Mouse (Mus musculus): ENCODE measurements around the gene Adam12. TPM values are rescaled to one million over a fixed set of nuclear protein-coding genes. Genes with fewer than 3 reads are reported as not detected.

Adam12 gene
- total RNA-seq, 2 experiments from 2014 or later: 0.19 TPM; not detected in 1

DNA sequence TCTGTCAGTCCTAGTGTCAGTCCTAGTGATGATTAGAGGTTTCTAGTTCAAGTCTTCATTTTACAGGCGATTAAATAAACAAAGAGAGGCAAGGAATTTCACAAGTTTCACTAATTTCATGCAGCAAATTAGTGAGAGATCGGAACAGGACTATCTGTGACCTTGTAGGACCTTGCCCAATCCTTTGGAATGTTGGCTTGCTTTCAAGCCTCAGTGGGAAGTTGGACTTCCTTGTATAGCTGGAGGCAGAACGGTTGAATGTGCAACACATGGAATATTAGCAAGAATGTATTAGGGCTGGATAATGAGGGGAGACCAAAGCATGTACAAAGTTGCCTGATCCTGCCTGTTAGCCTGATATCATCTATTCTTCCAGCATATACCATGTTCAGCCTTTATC is 141.2 kb downstream of the Adam12 start:
- no peak for ATAC-seq (replicated peaks; ENCODE audit: low FRiP score, low TSS enrichment, poor library complexity, severe bottlenecking)

DNA sequence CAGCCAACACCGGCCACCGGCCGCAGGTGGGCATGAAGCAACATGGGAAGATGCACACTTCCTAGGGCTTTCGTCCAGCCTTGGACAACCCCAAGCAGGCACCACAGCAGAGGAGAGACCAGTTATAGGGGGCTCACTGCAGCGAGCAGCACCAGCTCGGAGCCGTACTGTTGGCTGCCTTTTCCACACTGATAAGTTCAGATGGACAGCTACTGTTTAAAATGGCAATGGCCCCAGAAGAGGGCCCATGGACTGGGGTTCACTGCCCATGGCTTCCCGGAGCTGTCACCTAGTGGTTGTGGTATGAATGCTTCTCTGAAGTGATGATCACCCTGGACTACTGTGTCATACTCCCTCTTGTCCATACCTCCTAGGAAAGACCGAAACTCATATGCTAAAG is 141.7 kb downstream of the Adam12 start:
- ATAC-seq (replicated peaks; ENCODE audit: low FRiP score, low TSS enrichment, poor library complexity, severe bottlenecking): no peak

DNA sequence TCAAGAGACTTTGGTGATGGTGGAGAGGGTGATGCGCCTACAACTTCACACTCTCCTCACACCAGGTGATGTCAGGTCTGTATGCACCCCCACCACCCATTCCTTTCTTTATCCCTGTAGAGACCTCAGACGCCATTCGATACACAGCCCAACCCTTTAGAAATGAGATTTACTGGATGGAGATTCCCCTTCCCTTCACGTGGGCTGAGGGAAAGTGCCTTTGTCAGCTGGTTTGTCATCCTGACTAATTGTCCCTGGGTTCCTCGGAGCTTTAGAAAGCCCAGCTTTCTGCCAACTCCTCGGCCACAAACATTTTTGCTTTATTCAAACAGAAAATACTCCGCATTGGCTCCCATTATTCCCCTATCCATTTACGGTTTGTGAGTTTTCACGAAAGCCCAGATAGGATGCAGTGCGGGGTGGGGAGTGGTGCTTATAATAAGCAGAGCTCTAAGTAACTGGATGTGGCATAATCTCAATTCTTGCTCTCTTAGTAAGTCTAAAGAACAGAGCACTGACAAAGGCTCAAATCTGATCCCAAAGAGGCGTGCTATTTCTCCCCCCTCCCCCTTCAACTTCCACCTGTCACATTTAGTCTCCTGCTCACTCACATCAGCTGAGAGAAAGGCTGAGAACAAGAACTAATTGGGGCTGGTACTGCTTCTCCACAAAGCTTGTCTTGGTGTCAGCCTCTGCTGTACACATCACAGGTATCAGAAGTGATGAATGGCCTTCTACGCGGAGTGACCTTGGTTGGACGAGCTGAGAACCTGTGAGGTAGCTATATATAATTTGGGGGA is 143.2 kb downstream of the Adam12 start:
- no peak for ATAC-seq (replicated peaks; ENCODE audit: low FRiP score, low TSS enrichment, poor library complexity, severe bottlenecking)

DNA sequence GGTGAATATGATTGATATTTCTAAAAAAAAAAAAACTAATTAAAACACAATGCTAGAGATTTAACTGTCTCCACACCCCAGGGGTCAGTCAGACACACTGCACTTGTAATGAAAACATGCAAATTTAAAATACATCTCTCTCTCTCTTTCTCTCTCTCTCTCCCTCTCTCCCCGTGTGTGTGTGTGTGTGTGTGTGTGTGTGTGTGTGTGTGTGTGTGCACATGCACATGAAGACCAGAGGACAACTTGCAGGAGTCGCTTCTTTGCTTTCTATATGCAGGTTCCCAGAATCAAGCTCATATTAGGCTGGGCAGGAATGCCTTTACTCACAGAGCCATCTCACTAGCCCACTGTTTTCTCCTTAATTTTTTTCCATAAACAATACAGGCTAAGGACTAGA is 146.6 kb downstream of the Adam12 start:
- ATAC-seq (replicated peaks; ENCODE audit: low FRiP score, low TSS enrichment, poor library complexity, severe bottlenecking): no peak

DNA sequence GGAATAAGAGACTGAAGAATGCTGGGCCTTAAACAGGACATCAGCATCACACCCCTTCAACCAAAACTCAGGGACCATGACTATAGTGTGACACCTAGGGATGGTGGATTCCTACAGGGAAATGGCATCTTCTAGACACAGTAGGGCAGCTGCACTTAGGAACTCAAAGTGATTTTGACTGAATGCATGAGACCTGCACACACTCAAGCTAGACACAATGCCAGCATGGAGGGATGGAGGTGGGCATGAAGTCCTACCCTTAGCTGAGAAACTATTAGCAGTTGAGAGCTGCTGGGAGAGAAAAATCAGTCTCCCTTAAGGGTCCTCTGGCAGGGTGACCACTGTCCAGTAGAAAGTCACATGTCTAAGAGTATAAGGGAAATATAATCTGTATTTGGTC is 147.0 kb downstream of the Adam12 start:
- ATAC-seq (replicated peaks; ENCODE audit: low FRiP score, low TSS enrichment, poor library complexity, severe bottlenecking): no peak

DNA sequence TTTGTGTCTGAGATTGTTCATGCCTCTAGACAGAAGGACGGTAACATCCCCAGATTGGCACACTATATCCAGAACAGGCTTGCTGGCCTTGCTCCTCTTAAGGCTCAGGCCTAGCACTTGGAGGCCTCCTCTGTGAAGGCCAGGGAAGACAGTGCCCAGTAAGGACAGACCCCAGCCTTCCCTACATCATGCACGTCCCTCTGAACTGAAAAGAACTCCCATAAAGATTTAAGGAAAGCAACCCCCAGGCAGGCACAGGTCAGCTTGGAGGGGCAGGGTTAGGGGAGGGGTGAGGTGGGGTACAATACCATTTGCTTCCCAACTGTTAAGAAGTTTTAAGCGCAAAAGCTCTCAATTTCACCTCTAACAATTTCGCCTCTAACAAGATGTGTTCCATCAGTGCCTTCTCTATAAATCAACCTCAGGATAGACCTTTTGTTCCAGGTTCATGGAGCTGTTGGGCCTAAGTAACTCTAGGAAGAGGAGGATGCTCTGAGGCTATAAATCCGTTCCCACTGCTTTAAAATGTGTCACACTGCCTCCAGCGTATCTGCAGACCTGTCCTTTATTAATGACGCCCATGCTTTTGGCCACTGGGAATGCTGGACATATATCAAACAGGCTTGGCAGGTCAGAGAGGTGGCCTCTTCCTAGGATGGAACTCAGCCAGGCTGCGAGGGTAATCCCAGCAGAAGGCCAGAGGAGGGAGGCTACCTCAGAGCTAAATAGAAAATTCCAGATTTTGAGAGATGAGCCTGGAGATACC is 150.5 kb downstream of the Adam12 start:
- ATAC-seq (replicated peaks; ENCODE audit: low FRiP score, low TSS enrichment, poor library complexity, severe bottlenecking): no peak

DNA sequence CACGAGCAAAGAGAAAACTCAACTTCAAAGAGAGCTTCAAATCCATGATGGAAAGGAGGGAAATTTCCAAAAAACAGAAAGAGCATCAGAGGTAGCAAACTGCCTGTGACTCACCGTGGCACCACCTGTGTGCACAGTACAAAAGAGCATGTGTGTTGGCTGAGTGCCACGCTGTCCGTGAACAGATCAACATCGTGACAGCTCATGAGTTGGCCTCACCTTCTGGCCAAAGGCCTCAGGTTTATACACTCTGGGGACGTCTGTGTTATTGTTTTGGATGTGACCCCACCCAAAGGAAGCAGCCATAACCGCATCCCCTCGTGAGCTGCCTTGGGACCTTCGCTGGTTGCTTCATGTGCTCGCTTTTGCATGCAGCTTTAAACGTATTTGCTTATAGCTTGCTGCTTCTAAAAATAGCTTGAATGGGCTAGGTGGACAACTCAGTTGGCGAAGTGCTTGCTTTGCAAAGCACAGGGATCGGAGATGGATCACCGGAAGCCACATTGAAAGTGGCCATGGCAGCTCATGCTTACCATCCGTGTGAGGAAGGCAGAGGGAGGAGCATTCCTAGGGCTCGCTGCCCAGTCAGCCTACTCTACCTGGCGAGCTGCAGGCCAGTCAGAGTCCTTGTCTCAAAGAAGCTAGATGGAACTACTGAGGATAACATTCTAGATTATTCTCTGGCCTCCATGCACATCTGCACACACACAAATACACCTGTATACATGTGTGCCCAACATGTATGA is 151.8 kb downstream of the Adam12 start:
- ATAC-seq (replicated peaks; ENCODE audit: low FRiP score, low TSS enrichment, poor library complexity, severe bottlenecking): no peak

DNA sequence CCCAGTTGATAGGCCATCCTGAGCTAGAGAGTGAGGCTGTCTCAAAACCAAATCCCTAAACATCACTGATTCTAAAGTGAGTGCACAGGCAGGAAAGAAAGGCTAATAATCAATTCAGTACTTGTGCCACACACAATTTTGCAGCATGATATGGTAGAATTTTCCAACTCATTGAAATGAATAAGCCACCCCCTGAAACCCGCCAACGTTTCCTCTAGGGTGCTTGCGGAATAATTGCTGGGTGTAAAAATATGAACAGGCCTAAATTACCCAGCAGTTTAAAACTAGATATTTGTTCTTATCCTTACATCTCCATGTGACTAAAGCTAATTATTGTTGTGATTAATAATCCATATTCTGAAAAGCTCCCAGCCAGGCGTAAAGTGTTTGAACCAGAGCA is 154.3 kb downstream of the Adam12 start:
- ATAC-seq (replicated peaks; ENCODE audit: low FRiP score, low TSS enrichment, poor library complexity, severe bottlenecking): no peak

DNA sequence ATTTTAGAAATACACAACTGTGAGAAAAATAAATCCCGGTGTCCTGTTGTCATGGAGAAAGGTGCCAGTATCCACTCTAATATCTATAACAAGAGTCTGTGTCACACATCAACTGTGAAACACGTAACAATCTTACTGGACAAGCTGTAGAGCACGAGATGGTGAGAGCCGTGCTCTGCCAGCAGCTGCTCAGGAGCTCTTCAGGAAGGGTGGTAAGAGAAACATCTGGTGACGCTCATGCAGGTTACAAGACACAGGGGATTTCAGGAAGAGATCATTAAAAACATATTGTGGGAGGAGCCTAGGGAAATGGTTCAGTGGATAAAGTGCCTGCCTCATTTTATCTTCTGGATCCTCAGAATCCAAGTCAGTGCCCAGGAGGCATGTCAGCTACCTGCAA is 158.9 kb downstream of the Adam12 start:
- no peak for ATAC-seq (replicated peaks; ENCODE audit: low FRiP score, low TSS enrichment, poor library complexity, severe bottlenecking)

DNA sequence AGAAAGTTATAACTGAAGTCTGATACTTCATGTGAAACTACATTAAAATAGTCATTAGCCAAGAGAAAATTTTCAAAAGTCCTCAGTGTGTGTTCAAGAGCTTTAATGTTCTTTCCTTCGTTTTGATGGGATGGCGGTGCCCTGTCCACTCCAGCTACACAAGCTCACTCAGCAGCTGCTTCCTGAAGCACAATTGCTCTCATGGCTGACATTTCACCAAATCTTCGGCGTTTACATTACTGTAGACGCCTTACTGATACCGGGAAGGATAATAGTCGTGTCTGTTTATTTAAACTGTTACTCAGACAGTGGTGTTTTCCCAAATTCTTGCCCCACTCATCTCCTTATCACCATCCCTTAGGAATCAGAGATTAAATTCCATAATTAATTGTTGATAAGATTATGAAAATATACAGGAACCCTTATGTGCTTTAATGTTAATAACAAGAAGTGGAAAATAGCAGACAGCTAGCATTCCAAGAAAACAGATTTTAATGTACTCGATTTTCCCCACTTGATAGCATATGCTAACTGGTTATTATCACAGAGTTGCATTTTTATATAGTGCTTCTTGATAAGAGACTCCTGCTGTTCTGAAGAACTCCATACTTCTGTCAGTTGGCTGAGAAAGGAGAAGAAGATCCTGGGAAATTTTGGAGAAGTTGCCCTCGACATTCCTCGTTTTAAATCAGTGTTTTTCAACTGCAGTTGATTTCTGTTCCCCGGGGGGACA is 160.6 kb downstream of the Adam12 start:
- ATAC-seq (replicated peaks; ENCODE audit: low FRiP score, low TSS enrichment, poor library complexity, severe bottlenecking): no peak

DNA sequence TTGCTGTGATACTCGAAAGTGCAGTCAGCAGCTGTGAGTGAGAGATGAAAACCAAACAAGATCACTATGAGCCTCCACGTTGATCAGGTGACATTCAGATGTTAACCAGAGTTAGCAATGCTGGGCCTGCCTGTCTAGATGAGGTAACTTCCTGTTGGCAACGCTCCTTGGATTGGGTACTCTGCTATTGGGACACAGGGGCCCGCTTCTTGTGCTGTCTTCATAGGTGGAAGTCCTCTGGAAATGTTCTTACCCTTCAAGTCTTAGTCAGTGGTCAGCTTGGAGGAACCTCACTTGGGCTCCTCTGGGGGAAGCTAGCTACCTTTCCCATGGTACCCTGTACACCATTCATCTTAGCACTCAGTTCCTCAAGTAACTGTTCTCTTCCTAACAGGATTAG is 169.3 kb downstream of the Adam12 start:
- no peak for ATAC-seq (replicated peaks; ENCODE audit: low FRiP score, low TSS enrichment, poor library complexity, severe bottlenecking)

DNA sequence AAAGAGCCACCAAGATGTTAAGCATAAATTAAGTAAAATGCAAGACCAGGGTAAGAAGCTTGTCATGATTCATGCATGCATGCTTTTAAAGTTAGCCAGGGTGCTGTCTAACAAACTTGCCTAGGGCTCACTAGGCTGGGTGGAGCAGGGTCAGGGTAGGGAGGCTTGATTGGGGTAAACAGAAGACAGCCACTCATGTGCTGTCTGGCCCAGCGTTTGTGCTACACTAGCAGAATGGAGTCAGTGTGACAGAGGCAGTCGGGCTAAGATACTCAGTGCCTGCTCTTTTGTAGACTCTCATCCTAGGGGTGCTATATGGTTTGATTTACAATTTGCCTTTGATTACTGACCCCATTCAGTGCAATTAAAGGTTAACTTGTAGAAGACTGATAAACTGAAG is 179.5 kb downstream of the Adam12 start:
- no peak for ATAC-seq (replicated peaks; ENCODE audit: low FRiP score, low TSS enrichment, poor library complexity, severe bottlenecking)

DNA sequence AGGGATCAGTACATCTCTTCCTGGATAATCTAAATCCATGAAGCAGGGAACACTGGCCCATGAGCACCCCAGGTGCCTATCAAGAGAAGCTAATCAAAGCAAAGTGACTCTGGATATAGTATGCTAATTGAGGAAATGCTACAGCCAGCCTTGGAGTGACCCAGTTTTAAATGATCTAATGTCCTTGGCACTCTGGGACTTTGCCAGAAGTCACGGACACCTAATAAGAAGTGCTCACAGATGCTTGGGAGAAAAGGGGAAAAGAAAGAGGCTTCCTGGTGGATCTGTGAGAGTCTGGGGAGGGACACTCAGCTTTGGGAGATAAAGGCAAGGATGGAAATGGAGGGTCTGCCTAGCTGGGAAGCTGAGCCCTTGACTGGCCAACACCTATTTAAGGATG is 181.6 kb downstream of the Adam12 start:
- no peak for ATAC-seq (replicated peaks; ENCODE audit: low FRiP score, low TSS enrichment, poor library complexity, severe bottlenecking)

DNA sequence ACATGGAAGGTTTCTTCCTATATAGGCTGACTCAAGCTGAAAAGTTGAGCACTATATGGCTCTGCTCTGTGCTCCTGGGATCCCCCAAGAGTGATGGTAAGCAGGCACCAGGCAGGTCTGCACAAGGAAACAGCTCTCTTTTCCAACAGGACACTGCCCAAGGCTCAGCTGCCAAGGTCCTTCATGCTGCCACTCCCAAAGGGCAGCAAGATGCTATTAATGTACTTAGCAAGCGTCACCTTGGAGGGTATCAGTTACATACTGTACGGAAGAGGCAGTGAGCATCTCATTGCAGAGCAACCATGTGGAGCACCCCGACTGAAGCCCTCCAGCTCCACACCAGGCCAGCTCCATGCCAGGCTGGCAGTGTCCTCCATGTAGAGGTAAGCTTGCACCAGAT is 185.6 kb downstream of the Adam12 start:
- ATAC-seq (replicated peaks; ENCODE audit: low FRiP score, low TSS enrichment, poor library complexity, severe bottlenecking): no peak

DNA sequence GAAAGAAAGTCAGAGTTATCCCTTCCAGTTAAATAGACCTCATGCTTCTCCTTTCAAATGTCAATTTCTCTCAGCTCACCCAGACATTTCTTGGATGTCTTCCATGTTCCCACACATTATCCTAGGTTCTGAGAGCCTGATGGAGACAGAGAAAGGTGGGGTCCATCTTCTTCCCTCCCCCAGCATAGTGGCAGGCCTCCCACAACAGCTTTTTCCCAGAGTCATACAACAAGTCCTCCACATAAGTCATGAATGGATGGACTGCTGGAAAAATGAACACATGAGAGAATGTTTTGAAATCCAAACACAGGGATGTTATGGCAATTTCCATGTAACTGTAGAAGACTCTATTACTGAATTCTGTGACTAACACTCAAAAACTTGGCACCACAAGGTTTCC is 188.4 kb downstream of the Adam12 start:
- no peak for ATAC-seq (replicated peaks; ENCODE audit: low FRiP score, low TSS enrichment, poor library complexity, severe bottlenecking)

DNA sequence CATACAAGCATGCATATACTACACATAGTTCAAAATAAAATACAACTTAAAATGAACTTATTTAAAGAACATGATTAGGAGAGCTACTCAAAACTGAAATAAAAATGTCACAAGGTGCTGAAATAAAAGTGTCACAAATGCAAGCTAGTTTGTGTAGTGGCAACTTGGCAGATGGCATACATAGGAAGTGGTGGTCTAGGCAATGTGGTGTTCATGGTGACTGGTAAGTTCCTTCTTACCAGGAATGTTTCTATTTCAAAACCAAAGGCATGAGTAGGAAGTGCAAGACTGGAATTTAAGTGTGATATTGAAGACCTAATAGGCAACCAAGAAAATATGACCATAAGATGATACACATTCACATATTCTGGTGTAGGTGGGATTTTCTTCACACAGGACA is 189.3 kb downstream of the Adam12 start:
- ATAC-seq (replicated peaks; ENCODE audit: low FRiP score, low TSS enrichment, poor library complexity, severe bottlenecking): no peak

DNA sequence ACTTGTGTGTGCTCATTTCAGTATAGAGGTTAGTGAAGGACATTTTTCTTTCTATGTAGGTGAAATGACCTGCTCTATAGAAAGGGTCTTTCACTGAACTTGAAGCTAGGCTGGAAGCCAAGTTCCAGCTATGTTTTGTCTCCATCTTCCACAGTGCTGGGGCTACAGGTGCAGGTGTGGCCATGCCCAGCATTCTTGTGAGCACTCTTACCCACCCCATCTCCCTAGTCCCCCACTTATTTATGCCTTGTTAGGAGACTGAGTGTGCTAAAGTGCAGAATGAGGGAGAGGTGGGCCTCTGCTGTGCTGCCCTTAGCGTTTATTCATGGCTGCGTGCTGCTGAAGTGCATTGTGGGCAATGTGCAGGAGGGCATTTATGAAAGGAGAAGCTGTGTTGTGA is 198.0 kb downstream of the Adam12 start:
- ATAC-seq (replicated peaks; ENCODE audit: low FRiP score, low TSS enrichment, poor library complexity, severe bottlenecking): no peak

DNA sequence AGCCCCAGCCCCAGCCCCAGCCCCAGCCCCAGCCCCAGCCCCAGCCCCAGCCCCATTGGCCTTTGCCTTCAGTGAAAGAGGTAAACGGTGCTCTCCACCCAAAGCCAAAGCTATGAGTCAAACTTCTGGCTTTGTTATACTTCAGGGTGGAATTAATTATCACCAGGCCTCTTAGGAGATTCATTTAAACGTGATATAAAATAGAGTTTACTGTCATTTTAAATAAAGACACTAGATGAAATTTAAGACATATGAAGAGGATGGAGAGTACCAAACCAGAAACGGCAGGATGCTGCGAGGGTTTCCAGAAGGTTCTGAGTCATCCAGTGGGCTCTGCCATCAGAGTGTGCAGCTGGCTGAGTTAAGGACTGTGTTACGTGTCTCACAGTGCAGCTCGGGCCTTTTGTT is 199.0 kb downstream of the Adam12 start:
- no peak for ATAC-seq (replicated peaks; ENCODE audit: low FRiP score, low TSS enrichment, poor library complexity, severe bottlenecking)

DNA sequence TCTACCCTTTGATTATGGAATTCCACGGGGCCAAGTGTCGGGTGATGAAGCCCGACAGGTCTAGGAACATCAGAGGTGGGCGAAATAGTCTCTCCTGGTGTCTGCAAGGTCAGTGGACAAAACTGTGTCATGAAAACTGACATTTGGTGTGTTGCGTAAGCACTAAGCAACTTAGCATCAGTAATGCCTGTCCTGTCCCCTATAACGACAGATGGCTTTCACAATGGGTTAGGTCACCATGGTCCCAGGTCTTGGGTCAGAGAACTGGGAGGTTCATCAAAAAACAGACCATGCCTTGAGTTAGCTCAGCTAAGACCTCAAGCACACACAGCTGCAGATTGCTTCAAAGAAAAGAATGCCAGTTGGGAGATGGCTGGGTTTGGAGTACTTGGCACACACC is 200.2 kb downstream of the Adam12 start:
- no peak for ATAC-seq (replicated peaks; ENCODE audit: low FRiP score, low TSS enrichment, poor library complexity, severe bottlenecking)

DNA sequence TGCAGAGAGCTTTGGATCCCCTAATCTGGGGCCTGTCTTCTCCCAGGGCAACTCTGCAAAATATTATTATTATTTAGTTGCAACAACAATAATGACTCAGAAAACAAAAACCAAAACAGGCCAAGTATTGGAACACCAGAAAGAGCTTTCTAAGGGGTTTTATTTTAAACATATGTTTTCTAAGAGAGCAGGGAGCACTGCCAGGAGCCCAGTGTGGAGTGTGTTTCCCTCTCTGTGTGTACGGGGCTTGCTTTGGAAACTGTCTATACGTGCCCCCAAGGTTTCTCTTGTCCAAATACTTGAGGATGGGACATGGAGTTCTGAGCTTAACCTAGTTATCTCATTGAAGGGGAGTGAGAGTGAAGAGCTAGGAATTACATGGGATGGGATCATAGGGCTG is 200.7 kb downstream of the Adam12 start:
- ATAC-seq (replicated peaks; ENCODE audit: low FRiP score, low TSS enrichment, poor library complexity, severe bottlenecking): no peak
